Mouse (Mus musculus): ENCODE results near the gene Lrrc3. TPM values are rescaled to one million over a fixed set of nuclear protein-coding genes. Genes with fewer than 3 reads are reported as not detected.

Gene Lrrc3
- polyA plus RNA-seq, 1 experiment = 1.9 TPM

- 78% methylated on average over 6 of the region's 6 CpGs for WGBS
- Histone ChIP-seq H3K4me3 (ENCODE audit: control insufficient read depth, insufficient read depth, low read length) (no peak overlapping the region), H3K36me3 (ENCODE audit: control insufficient read depth, insufficient read depth, low read length) (no peaks in the 10 kb centered on the region), H3K27me3 (ENCODE audit: control insufficient read depth, insufficient read depth, low read length) (no peaks in the 10 kb centered on the region), H3K4me1 (replicated peaks; ENCODE audit: control insufficient read depth, insufficient read depth, low read length) (peaks cover 5% of the 10 kb centered on the region), H3K27ac (ENCODE audit: control insufficient read depth, insufficient read depth, low read length) (no peak overlapping the region)
- TF ChIP-seq POLR2A (IDR thresholded peaks at IDR 0.05; ENCODE audit: control insufficient read depth, extremely low read depth, insufficient read depth, low read length, poor library complexity) = no peak
- TF ChIP-seq CTCF (IDR thresholded peaks at IDR 0.05; ENCODE audit: borderline replicate concordance, control insufficient read depth, extremely low read depth, insufficient read depth, low read length, poor library complexity) = no peak
- peak; percentile 44 for DNase-seq
Observed at GRCm38 (mm10) chr10:77878985-77879384, 23.4 kb downstream of the Lrrc3 start.

GRCm38 (mm10) chr10:77869651-77870050 is 32.7 kb downstream of the Lrrc3 start:
- Histone ChIP-seq H3K27ac (ENCODE audit: control insufficient read depth, insufficient read depth, low read length) (no peak overlapping the region), H3K27me3 (ENCODE audit: control insufficient read depth, insufficient read depth, low read length) (no peaks in the 10 kb centered on the region), H3K36me3 (ENCODE audit: control insufficient read depth, insufficient read depth, low read length) (no peaks in the 10 kb centered on the region), H3K4me1 (replicated peaks; ENCODE audit: control insufficient read depth, insufficient read depth, low read length) (peaks cover 4% of the 10 kb centered on the region; the same call in 1 of the 2 replicates), H3K4me3 (ENCODE audit: control insufficient read depth, insufficient read depth, low read length) (no peak overlapping the region)
- TF ChIP-seq POLR2A (IDR thresholded peaks at IDR 0.05; ENCODE audit: control insufficient read depth, extremely low read depth, insufficient read depth, low read length, poor library complexity) (no peak), CTCF (IDR thresholded peaks at IDR 0.05; ENCODE audit: borderline replicate concordance, control insufficient read depth, extremely low read depth, insufficient read depth, low read length, poor library complexity) (no peak)
- no peak for DNase-seq
- WGBS = 94% methylated on average over 7 of the region's 7 CpGs

DNA sequence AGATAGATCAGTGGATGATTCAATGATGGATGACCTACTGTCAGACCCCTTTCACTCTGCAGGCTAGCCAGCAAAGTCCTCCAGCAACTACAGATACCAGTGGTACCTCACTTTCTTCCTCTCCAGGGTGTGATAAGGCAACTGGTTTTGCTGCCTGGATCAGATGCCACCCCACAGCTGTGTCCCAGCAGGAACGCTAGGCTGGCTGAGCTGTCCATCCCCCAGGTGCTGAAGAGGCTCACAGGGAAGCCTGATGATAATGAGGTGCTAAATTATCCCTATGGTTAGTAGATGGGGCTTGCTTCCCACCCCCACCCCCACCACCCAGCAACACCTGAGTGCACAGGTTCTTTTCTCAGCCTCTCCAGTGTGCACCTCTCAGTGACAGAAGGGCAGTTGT is 34.8 kb downstream of the Lrrc3 start:
- TF ChIP-seq CTCF (IDR thresholded peaks at IDR 0.05; ENCODE audit: borderline replicate concordance, control insufficient read depth, extremely low read depth, insufficient read depth, low read length, poor library complexity) (no peak), POLR2A (IDR thresholded peaks at IDR 0.05; ENCODE audit: control insufficient read depth, extremely low read depth, insufficient read depth, low read length, poor library complexity) (no peak)
- no peak overlapping the region for H3K27ac ChIP-seq (ENCODE audit: control insufficient read depth, insufficient read depth, low read length)
- 79% methylated on average over 1 of the region's 1 CpGs for WGBS
- DNase-seq = no peak
- no peaks in the 10 kb centered on the region for H3K27me3 ChIP-seq (ENCODE audit: control insufficient read depth, insufficient read depth, low read length)
- H3K4me1 ChIP-seq (replicated peaks; ENCODE audit: control insufficient read depth, insufficient read depth, low read length) = peaks cover 8% of the 10 kb centered on the region; the same call in 1 of the 2 replicates
- no peaks in the 10 kb centered on the region for H3K36me3 ChIP-seq (ENCODE audit: control insufficient read depth, insufficient read depth, low read length)
- H3K4me3 ChIP-seq (ENCODE audit: control insufficient read depth, insufficient read depth, low read length) = no peak overlapping the region

DNA sequence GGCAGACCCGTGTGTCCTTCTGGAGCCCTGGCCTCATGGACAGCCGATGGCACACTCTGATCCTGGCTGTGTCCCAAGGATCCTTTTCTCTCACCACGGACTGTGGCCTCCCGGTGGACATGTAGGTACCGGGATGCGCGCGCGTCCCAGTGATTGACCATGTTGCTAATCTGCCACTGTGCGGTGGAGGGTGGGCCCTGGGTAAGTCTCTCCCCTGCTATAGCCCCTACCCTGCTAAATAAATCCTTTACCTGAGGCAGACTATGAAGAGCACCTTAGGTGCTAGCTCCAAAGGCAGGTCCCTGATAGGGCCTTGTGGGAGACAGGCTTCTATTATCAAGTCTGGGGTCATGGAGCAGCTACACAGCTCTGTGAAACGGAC is 37.6 kb downstream of the Lrrc3 start:
- H3K36me3 ChIP-seq (ENCODE audit: control insufficient read depth, insufficient read depth, low read length) = no peaks in the 10 kb centered on the region
- TF ChIP-seq CTCF (IDR thresholded peaks at IDR 0.05; ENCODE audit: borderline replicate concordance, control insufficient read depth, extremely low read depth, insufficient read depth, low read length, poor library complexity) (no peak), POLR2A (IDR thresholded peaks at IDR 0.05; ENCODE audit: control insufficient read depth, extremely low read depth, insufficient read depth, low read length, poor library complexity) (no peak)
- no peak overlapping the region for H3K27ac ChIP-seq (ENCODE audit: control insufficient read depth, insufficient read depth, low read length)
- H3K27me3 ChIP-seq (ENCODE audit: control insufficient read depth, insufficient read depth, low read length) = no peaks in the 10 kb centered on the region
- peaks cover 8% of the 10 kb centered on the region; the same call in 1 of the 2 replicates for H3K4me1 ChIP-seq (replicated peaks; ENCODE audit: control insufficient read depth, insufficient read depth, low read length)
- WGBS = 43% methylated on average over 11 of the region's 11 CpGs
- peak overlapping the region; percentile 33 for H3K4me3 ChIP-seq (ENCODE audit: control insufficient read depth, insufficient read depth, low read length)
- no peak for DNase-seq

- H3K27ac ChIP-seq (ENCODE audit: control insufficient read depth, insufficient read depth, low read length) = no peak overlapping the region
- H3K4me1 ChIP-seq (replicated peaks; ENCODE audit: control insufficient read depth, insufficient read depth, low read length) = peaks cover 8% of the 10 kb centered on the region; the same call in 1 of the 2 replicates
- WGBS = 32% methylated on average over 14 of the region's 14 CpGs
- H3K27me3 ChIP-seq (ENCODE audit: control insufficient read depth, insufficient read depth, low read length) = no peaks in the 10 kb centered on the region
- peak overlapping the region; percentile 33 for H3K4me3 ChIP-seq (ENCODE audit: control insufficient read depth, insufficient read depth, low read length)
- TF ChIP-seq CTCF (IDR thresholded peaks at IDR 0.05; ENCODE audit: borderline replicate concordance, control insufficient read depth, extremely low read depth, insufficient read depth, low read length, poor library complexity) = no peak
- no peak for TF ChIP-seq POLR2A (IDR thresholded peaks at IDR 0.05; ENCODE audit: control insufficient read depth, extremely low read depth, insufficient read depth, low read length, poor library complexity)
- peak; percentile 44 for DNase-seq
- H3K36me3 ChIP-seq (ENCODE audit: control insufficient read depth, insufficient read depth, low read length) = no peaks in the 10 kb centered on the region
Observed at GRCm38 (mm10) chr10:77864067-77864761, 38.1 kb downstream of the Lrrc3 start.

DNA sequence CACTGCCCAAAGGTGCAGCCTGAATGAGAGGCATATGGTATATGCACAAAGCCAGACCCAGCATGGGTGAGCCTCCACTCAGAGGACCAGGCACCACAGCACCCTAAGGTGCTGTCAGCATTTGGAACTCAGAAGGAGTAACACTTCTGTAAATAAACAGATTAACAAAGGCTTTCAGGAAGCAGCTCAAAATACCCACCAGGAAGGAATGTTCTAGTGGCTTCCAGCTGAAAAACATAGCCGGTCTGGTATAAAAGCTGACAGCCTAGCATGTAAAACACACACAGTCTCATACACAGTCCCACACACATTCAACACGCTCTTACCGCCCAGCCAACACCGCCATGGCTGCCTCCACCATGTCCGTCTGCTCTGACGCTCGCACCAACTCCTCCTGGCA is 40.7 kb downstream of the Lrrc3 start, which contains the start of gene Gm3285:
TSS of gene Gm3285 (plus strand) at position 301 of the 400 bp plus-strand sequence.
- peaks cover 8% of the 10 kb centered on the region; the same call in 1 of the 2 replicates for H3K4me1 ChIP-seq (replicated peaks; ENCODE audit: control insufficient read depth, insufficient read depth, low read length)
- DNase-seq = no peak
- no peak within 1 kb of the TSS for H3K4me3 ChIP-seq (ENCODE audit: control insufficient read depth, insufficient read depth, low read length)
- no peaks in the 10 kb centered on the region for H3K36me3 ChIP-seq (ENCODE audit: control insufficient read depth, insufficient read depth, low read length)
- 75% methylated on average over 7 of the region's 7 CpGs for WGBS
- no peak for TF ChIP-seq CTCF (IDR thresholded peaks at IDR 0.05; ENCODE audit: borderline replicate concordance, control insufficient read depth, extremely low read depth, insufficient read depth, low read length, poor library complexity)
- TF ChIP-seq POLR2A (IDR thresholded peaks at IDR 0.05; ENCODE audit: control insufficient read depth, extremely low read depth, insufficient read depth, low read length, poor library complexity) = no peak
- H3K27me3 ChIP-seq (ENCODE audit: control insufficient read depth, insufficient read depth, low read length) = no peaks in the 10 kb centered on the region
- no peak within 1 kb of the TSS for H3K27ac ChIP-seq (ENCODE audit: control insufficient read depth, insufficient read depth, low read length)

Measured in thymus, adult 2 months (tissue).